Mouse (Mus musculus) forebrain, embryonic 11.5 days (tissue): ENCODE measurements around the gene Gm8279. TPM values are rescaled to one million over a fixed set of nuclear protein-coding genes. Genes with fewer than 3 reads are reported as not detected.
"Not testable (repeated sequence)": the region's sequence is repeated elsewhere in the genome, so short reads cannot be mapped to it uniquely, and the experiment has no call there.

ENCODE experiments used
- ATAC-seq: fragments of 200-750 bp; cut with Nextera tagmentation; replicated peaks from 2 replicates; pipeline ENCODE4 v1.8.0; 2017; ENCODE audit warnings: moderate TSS enrichment; ENCODE audit not compliant: low FRiP score
- DNase-seq: peaks from one replicate; pipeline ENCODE4 v3.0.0-alpha.2; 2017; ENCODE audit warnings: low spot score
- H3K27ac ChIP-seq: fragments of 300-500 bp; sonication (generic); 2 replicates; pipeline ENCODE4 v1.5.1; 2014; ENCODE audit warnings: low read depth, low read length
- H3K27me3 ChIP-seq: fragments of 300-500 bp; sonication (generic); 2 replicates; pipeline ENCODE4 v1.6.1; 2014; ENCODE audit warnings: mild to moderate bottlenecking, low read length, mixed read lengths; ENCODE audit not compliant: control insufficient read depth, insufficient read depth
- H3K36me3 ChIP-seq: fragments of 300-500 bp; sonication (generic); 2 replicates; pipeline ENCODE4 v1.6.1; 2014; ENCODE audit warnings: mild to moderate bottlenecking, low read length, moderate library complexity, mixed read lengths; ENCODE audit not compliant: control insufficient read depth, insufficient read depth
- H3K4me1 ChIP-seq: fragments of 300-500 bp; sonication (generic); replicated peaks from 2 replicates; pipeline ENCODE4 v1.6.1; 2014; ENCODE audit warnings: low read length, mixed read lengths; ENCODE audit not compliant: control insufficient read depth, insufficient read depth
- H3K4me2 ChIP-seq: fragments of 300-500 bp; sonication (generic); 2 replicates; pipeline ENCODE4 v1.6.1; 2014; ENCODE audit warnings: low read depth, mild to moderate bottlenecking, low read length, moderate library complexity, mixed read lengths; ENCODE audit not compliant: severe bottlenecking
- H3K4me3 ChIP-seq: fragments of 300-500 bp; sonication (generic); 2 replicates; pipeline ENCODE4 v1.5.1; 2014; ENCODE audit warnings: low read depth, low read length
- H3K9ac ChIP-seq: fragments of 300-500 bp; sonication (generic); 2 replicates; pipeline ENCODE4 v1.6.1; 2014; ENCODE audit warnings: low read length
- H3K9me3 ChIP-seq: fragments of 300-500 bp; sonication (generic); 2 replicates; pipeline ENCODE4 v1.6.1; 2016; ENCODE audit warnings: low read length, mixed read lengths; ENCODE audit not compliant: control insufficient read depth
- WGBS: fragments of 180-500 bp; shearing (Covaris S2); extraction: QIAGEN DNeasy Blood & Tissue Kit; methylation state at CpG from one replicate; pipeline ENCODE4 v1.1.7; 2014; 5-methylcytosine and 5-hydroxymethylcytosine counted together
- polyA plus RNA-seq: library from polyadenylated mRNA; unstranded; fragments of >200 nt; fragmentation: Nextera tagmentation; extraction: Ambion mirVana; gene quantifications from 2 replicates; pipeline ENCODE4 v1.2.1, GENCODE M21; 2014

The Gm8279 gene
- not detected in 2 replicates for polyA plus RNA-seq

- not testable (repeated sequence) for H3K9me3 ChIP-seq, H3K27me3 ChIP-seq, ATAC-seq, H3K27ac ChIP-seq, H3K4me2 ChIP-seq, H3K4me3 ChIP-seq, H3K4me1 ChIP-seq, H3K36me3 ChIP-seq, DNase-seq, H3K9ac ChIP-seq
- WGBS: 84% methylated on average over 2 of the region's 2 CpGs
Measured at GRCm38 (mm10) chr14:5131219-5131618, at the start of gene Gm8279. Gene Gm8279 (plus strand): TSS chr14:5131519.

- not testable (repeated sequence) for H3K4me1 ChIP-seq, H3K36me3 ChIP-seq, H3K4me3 ChIP-seq, H3K27ac ChIP-seq, DNase-seq, H3K4me2 ChIP-seq, H3K9ac ChIP-seq, H3K9me3 ChIP-seq, ATAC-seq, H3K27me3 ChIP-seq
- no CpG with 5 or more reads among the region's 1 CpGs for WGBS
Measured at GRCm38 (mm10) chr14:5164235-5164634, 32.9 kb downstream of the Gm8279 start, which contains the start of gene Gm3317. Gene Gm3317 (plus strand): TSS chr14:5164535.

GRCm38 (mm10) chr14:5185493-5185892 lies 54.2 kb downstream of the Gm8279 start, which contains the start of gene Gm8271:
Gene Gm8271 (plus strand): TSS chr14:5185793.
- ATAC-seq, H3K27me3 ChIP-seq, H3K9ac ChIP-seq, H3K4me2 ChIP-seq, H3K27ac ChIP-seq, H3K36me3 ChIP-seq, H3K4me1 ChIP-seq, H3K9me3 ChIP-seq, DNase-seq, H3K4me3 ChIP-seq: not testable (repeated sequence)
- no CpG with 5 or more reads among the region's 3 CpGs for WGBS

Other genes with a start within 250 kb of the Gm8279 start
- not detected in 2 replicates for gene Gm3278, start 239.1 kb upstream of the Gm8279 start, polyA plus RNA-seq
- not detected in 2 replicates for gene Gm8297, start 147.6 kb upstream of the Gm8279 start, polyA plus RNA-seq
- gene Gm3298, start 115.6 kb upstream of the Gm8279 start, polyA plus RNA-seq: not detected in 2 replicates
- gene 4930555G01Rik, start 80.9 kb upstream of the Gm8279 start, polyA plus RNA-seq: not detected in 2 replicates
- 2.2 and 2.6 TPM in 2 replicates for gene Gm8281, start 60.5 kb upstream of the Gm8279 start, polyA plus RNA-seq
- gene Gm3317, start 33.0 kb downstream of the Gm8279 start, polyA plus RNA-seq: not detected in 2 replicates
- gene Gm8271, start 54.3 kb downstream of the Gm8279 start, polyA plus RNA-seq: not detected in 2 replicates
- not detected in 2 replicates for gene Gm3526, start 129.1 kb downstream of the Gm8279 start, polyA plus RNA-seq
- not detected in 2 replicates for gene Gm3542, start 203.4 kb downstream of the Gm8279 start, polyA plus RNA-seq